Mouse (Mus musculus) hindlimb bud, embryonic 11.5 days (tissue): ENCODE data around the gene Ap2m1.
"Not testable (repeated sequence)": the region's sequence is repeated elsewhere in the genome, so short reads cannot be mapped to it uniquely, and the experiment has no call there.

Source experiments
- DNase-seq: peaks from one replicate; pipeline ENCODE4 v3.0.0-alpha.2; 2012; ENCODE audit warnings: low read depth, low spot score; ENCODE audit errors: extremely low spot score

Ap2m1 gene

GRCm38 (mm10) chr16:20535296-20536080, at the start of gene Ap2m1:
Gene Ap2m1, plus strand, starts transcription at chr16:20535478.
- peak; percentile 99 for DNase-seq

- no peak for DNase-seq
These were observed 49.2 kb upstream of the Ap2m1 start for GRCm38 (mm10) chr16:20486048-20486447.

GRCm38 (mm10) chr16:20488151-20488550, 47.1 kb upstream of the Ap2m1 start:
- no peak for DNase-seq

- not testable (repeated sequence) for DNase-seq
These were observed 46.5 kb upstream of the Ap2m1 start for GRCm38 (mm10) chr16:20488751-20489150.

GRCm38 (mm10) chr16:20489233-20489632, 46.0 kb upstream of the Ap2m1 start:
- DNase-seq = no peak

GRCm38 (mm10) chr16:20490581-20490980, 44.7 kb upstream of the Ap2m1 start:
- no peak for DNase-seq

- DNase-seq = no peak
These were observed 44.0 kb upstream of the Ap2m1 start for GRCm38 (mm10) chr16:20491301-20491700.

- DNase-seq = no peak
These were observed 41.8 kb upstream of the Ap2m1 start for GRCm38 (mm10) chr16:20493452-20493851.

GRCm38 (mm10) chr16:20496671-20497600, 38.3 kb upstream of the Ap2m1 start:
- DNase-seq = no peak

- DNase-seq = no peak
These were observed 37.1 kb upstream of the Ap2m1 start for GRCm38 (mm10) chr16:20497980-20498676.

- peak; percentile 76 for DNase-seq
These were observed 36.4 kb upstream of the Ap2m1 start, which contains the start of gene Eif2b5 for GRCm38 (mm10) chr16:20498677-20499475. Gene Eif2b5, plus strand, starts transcription at chr16:20498817.

- no peak for DNase-seq
These were observed 29.3 kb upstream of the Ap2m1 start for GRCm38 (mm10) chr16:20506000-20506399.

GRCm38 (mm10) chr16:20509349-20509748, 25.9 kb upstream of the Ap2m1 start:
- DNase-seq = no peak

GRCm38 (mm10) chr16:20511277-20511847, 23.9 kb upstream of the Ap2m1 start:
- no peak for DNase-seq

- DNase-seq = no peak
These were observed 19.2 kb upstream of the Ap2m1 start for GRCm38 (mm10) chr16:20516032-20516431.

GRCm38 (mm10) chr16:20516726-20517201, 18.5 kb upstream of the Ap2m1 start, which contains the start of gene Dvl3:
Gene Dvl3, plus strand, starts transcription at chr16:20516982.
- no peak for DNase-seq

- no peak for DNase-seq
These were observed 18.1 kb upstream of the Ap2m1 start for GRCm38 (mm10) chr16:20517216-20517615.

- DNase-seq = no peak
These were observed 17.4 kb upstream of the Ap2m1 start for GRCm38 (mm10) chr16:20517701-20518374.

GRCm38 (mm10) chr16:20523886-20524285, 11.4 kb upstream of the Ap2m1 start:
- no peak for DNase-seq
